Mouse (Mus musculus) induced T-regulatory cell, adult 2 months (primary cell): ENCODE measurements around the gene Mbtps2.

Source experiments
- DNase-seq: peaks from one replicate; pipeline ENCODE4 v3.0.0-alpha.2; 2012; ENCODE audit warnings: low read depth

Mbtps2 gene

DNA sequence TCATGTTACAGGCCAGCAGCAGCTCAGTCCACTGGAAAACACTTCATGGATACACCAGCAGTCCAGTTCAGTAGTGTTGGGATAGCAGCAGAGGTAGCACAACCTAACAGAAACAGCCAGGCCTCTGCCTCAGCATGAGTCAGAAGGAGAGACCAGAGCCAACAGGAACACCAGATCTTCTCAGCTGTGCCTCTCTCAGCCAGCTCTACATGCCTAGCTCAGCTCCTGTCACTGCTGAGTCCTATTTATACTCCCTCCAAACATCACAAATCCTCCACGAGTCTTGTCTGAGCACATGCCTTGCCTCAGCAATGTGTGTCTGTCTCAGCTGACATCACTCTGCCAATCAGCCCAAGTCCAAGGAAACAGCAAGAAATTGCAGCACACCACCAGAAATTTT is 94.0 kb downstream of the Mbtps2 start:
- DNase-seq = no peak

DNA sequence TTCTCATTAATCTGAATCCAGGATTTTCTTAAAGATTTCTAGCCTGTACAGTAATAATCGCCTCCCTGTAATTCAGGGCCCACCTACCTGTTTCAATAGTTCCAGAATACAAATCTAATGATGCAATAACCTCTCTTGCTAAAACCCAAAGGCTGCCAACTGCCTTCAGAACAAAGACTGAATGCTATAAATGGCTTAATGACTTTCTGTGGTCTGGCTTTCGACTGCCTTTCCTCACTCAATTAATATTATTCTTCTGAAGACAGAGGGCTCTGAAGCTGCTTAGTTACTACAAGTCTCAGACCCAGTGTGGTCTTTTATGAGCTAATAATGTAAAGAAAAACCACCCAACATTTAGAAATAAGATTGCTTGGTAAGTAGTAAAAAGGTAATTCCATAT is 96.6 kb downstream of the Mbtps2 start:
- no peak for DNase-seq

DNA sequence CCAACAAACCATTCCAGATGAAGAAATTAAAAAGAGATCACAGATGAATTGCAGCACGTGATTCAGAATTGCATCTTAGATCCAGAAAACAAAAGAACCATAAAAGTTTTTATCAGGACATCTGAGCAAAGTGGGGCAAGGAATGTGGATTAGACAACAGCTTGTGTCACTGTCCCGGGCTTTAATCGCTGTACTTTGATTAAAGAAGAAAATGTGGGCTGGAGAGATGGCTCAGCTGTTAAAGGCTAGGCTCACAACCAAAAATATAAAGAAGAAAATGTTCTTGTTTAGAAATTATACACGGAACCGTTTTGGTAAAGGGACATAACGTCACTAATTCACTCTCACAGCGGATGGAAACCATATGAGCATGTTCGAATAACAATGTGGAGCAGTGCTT is 98.5 kb downstream of the Mbtps2 start:
- DNase-seq = no peak

DNA sequence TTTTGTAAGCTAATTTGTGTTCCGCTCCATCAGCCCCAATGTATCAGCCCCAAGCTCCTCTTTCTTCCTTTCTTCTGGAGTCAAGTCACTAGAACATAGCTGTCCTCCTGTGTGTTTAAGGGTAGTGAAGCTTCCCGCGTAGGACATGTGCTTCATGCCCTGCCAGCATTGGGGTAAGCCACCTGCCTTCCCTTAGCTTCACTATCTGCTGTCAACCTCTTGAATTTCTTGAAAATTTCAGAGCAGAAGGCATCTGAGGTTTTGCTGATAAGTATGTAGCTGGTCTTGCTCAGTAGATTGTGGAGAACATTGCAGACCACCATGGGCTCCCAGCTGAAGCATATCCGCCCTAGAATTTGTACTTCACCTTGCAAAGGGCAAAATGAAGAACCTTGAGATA is 105.4 kb downstream of the Mbtps2 start:
- no peak for DNase-seq

DNA sequence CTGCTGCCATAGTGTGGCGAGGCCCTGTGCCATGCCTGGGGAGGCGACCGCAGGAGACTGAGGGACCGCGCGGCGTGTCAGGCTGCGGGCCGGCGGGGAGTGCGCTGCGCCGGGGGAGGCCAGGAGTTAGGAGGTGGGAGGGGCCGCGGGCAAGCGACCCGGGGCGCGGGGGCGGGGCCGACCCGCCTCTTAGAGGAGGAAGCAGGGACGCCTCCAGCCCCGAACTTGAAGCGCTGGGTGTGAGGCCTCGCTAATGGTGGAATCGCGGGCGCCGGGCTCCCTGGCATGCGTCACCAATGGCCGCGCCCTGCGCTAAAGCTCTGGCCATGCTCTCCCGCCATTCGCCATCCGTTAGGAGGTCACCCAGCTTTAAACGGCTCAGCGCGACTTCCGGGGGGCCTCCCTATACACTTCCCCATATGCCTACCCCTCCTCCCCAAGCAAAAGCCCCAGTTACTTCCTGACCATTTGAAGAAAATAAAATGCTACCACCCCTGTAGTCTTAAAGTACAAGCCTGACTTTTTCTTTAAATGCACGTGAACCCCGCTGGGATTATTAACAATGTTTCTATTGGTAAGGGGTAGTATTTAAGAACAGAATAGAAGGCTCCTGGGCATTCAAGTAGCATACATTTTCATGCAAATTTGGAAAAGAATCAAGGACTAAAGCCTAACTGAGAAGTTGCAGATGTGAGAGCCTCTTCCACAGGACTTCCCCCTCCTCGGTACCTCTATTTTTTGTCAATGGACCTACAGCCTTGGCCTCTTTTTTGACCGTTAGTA is 106.4 kb downstream of the Mbtps2 start, which contains the start of gene Sms:
Sms (minus strand) TSS at position 344 of the 783 bp plus-strand sequence.
- DNase-seq = peak; percentile 84

DNA sequence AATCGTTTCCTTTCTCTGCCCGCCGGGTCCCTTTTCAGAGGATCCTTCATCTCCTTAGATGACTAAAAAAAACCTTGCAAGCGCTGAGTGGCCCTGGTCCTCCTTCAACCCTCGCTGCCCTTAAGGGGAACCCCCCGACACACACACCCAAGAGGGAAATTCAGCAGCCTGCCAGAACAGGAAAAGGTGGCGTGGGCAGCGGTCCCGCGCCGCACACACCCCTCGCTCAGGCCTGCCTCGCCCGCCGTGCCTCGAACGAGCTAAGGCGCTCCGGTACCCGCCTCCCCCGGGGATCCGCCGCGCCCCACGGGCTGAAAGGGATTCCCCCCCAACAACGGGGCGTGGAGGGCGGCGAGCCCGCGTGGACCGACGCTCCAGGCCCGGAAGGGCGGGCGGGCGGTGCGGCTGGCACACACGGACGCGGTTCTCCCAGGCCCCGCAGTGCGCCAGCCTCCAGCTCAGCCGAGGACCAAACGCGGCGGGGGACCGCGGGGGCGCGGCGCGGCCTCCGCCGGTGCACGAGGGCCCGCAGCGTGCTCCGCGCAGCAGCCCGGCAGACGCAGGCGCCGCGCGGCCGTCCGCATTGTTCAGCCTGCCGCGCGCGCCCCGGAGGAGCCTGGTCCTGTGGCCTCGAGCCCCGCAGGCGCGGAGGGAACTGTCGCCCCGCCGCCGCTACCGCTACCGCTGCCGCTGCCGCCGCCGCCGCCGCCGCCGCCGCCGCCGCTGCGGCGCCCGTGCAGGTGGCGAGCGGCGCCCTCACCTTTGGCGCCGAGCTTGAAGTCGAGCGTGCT is 107.2 kb downstream of the Mbtps2 start:
- peak; percentile 75 for DNase-seq

DNA sequence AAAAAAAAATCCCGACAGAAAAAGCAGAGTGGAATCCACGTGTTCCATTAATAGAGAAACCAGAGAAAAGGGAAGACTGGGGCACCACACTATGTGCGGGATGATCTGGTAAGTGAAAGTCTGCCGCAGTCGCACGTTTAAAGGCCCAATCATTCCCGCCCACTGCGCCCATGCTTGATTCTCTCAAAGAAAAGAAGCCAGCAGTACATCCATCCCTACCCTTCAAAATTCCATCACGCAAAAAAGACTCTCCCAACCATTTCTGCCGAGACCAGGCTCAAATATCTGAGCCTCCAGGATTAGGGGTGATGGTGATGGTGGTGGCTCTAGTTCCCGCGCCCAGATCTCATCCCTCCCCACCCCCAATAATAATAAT is 107.8 kb downstream of the Mbtps2 start:
- DNase-seq = peak; percentile 30

DNA sequence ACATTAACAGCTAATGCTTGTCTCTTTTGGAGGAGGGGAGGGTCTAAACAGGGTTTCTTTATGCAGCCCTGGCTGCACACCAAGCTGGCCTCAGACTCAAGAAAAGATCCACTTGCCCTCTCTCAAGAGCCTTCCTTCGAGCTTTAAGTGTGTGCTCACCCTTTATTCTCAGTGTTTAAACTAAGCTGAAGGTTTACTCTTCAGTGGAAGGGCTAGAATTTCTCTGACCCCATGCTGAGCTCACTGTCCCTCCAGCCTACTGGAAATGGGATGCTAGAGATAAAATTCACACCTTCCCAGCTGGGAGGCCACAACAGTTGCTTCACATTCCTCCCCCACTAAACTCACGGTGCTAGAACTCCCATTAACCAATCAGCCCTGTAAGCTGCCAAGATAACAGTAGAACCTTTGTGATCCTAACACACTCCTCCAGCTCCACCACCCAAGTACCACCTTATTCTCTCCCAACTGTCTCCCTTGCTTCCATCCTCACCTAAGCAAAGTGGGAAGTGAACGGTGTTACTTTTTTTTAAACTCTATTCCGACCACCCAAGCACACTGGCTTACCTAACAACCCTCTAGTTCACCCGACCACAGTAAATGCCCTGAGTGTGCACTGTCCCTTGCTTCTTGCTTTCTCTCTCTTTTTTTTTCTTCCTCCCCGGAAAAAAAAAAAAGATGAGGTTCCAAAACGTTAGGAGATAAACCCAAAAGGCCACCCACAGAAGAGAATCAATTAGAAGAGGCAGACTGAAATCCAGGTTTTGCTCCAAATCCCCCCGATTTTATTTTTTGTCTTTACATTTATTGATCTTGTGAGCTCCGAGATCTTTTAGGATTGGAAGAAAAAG is 108.4 kb downstream of the Mbtps2 start:
- DNase-seq = no peak

DNA sequence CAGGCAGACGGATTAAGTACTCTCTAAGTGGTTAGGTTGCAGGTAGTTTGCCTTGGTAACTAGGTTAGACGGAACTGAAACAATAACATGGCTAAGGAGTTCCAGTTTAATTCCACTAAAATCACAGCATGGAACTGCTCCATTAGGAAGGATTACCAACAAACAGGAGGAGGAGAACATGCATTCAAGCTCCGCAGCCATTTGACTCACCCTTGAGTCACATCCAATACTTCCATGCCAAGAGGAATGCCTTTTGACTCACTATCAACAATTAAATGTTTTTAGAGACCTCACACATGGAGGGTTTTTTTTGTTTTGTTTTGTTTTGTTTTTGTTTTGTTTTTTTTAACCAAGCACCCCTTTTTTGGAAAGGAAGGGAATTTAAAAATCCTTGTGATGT is 109.7 kb downstream of the Mbtps2 start:
- no peak for DNase-seq

DNA sequence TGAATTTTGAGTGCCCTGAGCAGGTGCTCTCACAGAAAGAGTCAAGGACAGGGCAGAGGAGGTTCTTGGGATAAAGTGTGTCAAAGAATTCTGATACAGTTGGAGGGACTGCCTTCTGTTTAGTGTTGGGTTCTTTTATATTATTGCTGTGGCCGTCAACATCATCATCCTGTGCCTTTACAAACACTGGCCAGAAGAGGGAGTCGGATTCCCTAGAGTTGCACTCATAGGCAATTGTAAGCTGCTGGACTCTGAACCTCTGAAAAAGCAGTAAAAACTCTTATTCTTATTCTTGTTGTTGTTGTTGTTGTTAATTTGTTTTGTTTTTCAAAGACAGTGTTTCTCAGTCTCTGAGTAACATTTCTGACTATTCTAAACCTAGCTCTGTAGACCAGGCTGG is 111.8 kb downstream of the Mbtps2 start:
- DNase-seq = peak; percentile 70
